Mouse (Mus musculus): ENCODE results near the gene Gpr3. TPM values are rescaled to one million over a fixed set of nuclear protein-coding genes. Genes with fewer than 3 reads are reported as not detected.

The Gpr3 gene
- total RNA-seq, 2 experiments from 2014 or later: not detected

DNA sequence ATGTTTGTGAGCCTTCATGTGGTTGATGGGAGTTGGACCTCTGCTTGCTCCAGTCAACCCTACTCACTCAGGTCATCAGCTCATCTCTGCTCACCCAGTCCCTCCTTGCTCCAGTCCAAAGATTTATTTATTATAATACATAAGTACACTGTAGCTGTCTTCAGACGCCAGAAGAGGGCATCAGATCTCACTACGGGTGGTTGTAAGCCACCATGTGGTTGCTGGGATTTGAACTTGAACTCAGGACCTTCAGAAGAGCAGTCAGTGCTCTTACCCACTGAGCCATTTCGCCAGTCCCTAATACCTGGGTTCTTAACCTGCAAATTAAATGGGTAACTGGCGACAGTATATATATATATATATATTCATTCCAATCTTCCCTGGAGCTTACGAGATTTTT lies 23.1 kb upstream of the Gpr3 start:
- intact Hi-C loops (cut with DNase I): no loop called here
- no peak for DNase-seq

DNA sequence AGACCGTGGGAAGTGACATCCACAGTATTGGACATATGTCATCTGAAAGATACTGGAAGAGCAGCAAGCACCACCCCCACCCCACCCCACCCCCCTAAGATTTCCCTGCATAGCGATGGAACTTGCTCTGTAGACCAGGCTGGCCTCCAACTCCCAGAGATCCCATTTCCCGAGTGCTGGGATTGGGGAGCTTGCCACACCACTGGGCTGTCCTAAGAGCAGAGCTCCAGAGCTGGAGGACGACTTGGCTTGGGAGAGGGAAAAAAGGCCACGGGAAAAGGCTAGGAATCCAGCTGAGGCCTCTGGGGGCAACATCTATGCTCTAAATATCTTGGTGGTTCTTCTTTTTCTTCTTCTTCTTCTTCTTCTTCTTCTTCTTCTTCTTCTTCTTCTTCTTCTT lies 22.4 kb upstream of the Gpr3 start:
- no peak for DNase-seq
- intact Hi-C loops (cut with DNase I): loop anchor here (5.0 kb wide), 1 partner anchor 63 kb away; no protein-coding TSS in a partner anchor

DNA sequence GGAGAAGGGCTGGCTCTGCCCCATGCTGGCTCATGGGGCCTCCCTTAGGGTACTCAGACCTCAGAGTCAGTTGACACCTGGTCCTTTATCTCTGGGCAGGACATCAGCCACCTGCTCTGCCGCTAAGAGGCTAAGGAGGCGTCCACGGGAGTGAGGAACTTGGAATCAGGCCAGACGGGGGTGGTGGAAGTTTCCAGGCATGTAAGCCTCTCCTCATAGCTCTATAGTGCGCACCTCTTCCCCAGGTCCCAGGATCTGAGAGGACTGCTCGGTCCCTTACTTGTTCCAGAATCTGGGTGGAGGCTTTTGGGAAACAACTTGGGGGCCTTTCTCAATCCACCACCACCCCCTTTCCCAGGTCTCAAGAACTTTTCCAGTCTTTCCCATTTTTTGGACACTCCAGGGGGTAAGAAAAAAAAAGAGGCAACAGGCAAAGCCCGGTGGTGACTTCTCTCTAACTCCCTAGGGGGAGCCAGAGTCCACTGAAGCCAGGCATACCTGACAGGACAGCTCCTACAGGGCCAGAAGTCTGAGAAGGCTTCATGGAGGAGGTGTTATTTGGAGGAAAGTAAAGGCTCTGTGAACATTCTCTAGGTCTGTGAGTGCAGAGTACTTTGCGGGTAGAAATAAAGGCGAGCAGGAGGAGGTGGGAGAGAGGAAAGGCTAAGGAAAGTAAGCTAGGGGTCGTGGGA lies 21.1 kb upstream of the Gpr3 start:
- intact Hi-C loops (cut with DNase I): loop anchor here (5.0 kb wide), 1 partner anchor 64 kb away; no protein-coding TSS in a partner anchor
- no peak for DNase-seq

DNA sequence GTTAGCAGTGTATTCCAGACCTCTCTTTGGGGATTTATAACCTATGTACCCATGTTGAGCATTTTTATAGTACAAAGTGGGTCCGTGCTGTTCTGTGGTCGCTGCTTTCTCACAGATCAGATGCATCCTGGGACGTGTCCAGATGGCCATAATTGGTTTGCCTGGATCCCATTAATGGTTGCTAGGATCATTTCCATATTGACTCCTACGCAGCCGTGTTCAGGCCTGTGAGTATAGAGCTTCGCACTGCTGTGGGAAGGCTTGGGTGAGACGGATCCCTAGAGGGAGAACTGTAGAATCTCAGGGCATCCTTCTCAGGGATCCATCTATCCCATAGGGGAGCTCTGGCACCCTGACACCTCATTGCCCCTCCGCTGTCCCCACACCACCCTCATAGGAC lies 17.2 kb upstream of the Gpr3 start:
- DNase-seq: no peak
- intact Hi-C loops (cut with DNase I): no loop called here

DNA sequence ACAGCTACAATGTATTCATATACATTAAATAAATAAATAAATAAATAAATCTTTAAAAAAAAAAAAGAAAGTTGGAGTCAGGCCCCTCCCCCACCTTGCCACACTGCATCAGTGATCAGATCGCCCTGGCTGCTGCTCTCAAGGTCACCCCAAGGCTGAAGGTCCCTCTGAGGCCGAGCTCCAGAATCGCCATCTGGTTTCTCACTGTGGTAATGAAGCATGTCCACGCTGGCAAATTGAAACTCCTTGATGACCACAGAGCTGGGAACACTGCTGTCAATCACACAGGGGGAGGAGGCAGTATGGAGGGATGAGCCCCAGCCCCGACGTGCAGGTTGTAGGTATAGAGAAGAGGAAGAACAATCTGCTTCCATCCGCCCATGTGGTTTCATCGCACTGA lies 15.3 kb upstream of the Gpr3 start:
- intact Hi-C loops (cut with DNase I): no loop called here
- no peak for DNase-seq

DNA sequence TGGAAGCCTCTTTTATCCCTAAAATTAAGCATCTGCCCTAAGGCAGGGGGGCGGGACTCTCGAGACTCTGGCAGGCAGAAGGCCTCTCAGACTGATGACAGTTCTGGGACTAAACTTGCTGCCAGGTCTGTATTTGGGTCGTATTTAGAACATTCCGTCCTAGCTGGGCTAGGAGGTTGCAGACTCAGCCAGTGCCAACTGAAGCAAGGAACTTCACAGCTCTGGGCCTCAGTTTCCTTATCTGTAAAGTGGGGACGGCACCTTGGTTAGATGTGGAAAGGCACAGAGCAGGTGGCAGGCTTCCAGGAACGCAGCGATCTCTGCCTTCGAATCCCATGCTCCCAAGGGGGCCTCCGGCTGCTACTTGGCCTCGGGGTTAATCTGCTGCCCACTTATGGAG lies 13.7 kb upstream of the Gpr3 start:
- intact Hi-C loops (cut with DNase I): no loop called here
- peak in 1 of 2 experiments; percentile 64 for DNase-seq

DNA sequence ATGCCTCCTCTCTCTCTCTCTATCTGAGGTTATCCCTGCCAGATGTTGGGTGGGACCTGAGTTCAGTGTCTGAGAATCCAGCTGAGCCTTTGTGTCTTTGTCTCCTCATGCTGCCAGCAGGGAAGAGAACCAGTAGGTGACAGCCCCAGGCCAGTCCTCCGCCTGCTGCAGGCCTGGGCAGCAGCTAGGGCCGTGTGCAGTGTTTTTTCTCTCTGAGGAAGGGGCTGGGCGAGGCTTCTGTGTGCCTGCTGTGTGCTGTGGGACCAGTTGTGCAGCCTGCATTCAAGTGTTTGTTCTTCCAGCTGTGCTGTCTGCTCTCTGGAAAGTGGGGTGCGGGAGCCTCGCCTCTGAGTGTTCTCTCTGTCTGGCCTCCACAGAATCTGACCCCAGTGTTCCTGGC lies 11.5 kb upstream of the Gpr3 start:
- intact Hi-C loops (cut with DNase I): loop anchor here (1.0 kb wide), 1 partner anchor 19 kb away; no protein-coding TSS in a partner anchor

DNA sequence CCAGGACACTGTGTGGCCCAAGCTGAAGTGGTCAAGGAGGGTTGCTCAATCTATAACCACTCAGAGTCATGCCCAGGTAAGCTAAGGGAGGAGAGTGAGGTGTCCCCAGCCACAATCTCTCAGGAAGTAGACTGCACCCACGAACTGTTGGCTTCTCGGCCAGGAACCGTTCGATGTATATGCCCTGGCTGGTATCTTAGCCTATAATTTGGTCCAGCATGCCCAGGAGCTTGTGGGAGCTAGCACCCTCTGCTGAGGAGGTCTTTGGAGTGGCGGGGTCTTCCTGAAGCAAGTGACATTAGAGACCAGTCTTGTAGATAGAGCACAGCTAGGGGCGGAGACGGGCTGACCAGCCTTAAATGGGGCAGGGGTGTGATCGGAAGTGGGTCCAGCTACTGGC lies 9.4 kb upstream of the Gpr3 start:
- intact Hi-C loops (cut with DNase I): no loop called here
- no peak for DNase-seq

More for the DNA sequence above, 11.5 kb upstream of the Gpr3 start:
- no peak for DNase-seq

DNA sequence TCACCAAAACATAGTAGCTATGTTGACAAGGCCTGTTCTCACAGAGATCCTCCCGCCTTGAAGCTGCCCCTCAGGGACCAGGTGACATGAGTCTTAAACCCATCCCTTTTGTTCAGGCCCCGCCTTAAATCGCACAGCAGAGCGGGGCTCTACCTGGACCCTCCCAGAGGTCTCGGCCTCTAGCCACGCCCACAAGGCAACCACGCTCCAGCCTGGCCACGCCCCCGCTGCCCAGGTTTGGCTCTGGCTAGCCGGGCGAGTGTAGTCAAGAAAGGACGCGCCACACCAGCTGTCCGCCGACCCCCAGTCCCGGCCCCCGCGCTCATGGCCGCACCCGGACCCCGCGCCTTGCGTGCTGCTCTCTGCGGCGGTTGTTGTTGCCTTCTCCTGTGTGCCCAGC lies 8.3 kb upstream of the Gpr3 start:
- intact Hi-C loops (cut with DNase I): no loop called here
- DNase-seq: no peak

DNA sequence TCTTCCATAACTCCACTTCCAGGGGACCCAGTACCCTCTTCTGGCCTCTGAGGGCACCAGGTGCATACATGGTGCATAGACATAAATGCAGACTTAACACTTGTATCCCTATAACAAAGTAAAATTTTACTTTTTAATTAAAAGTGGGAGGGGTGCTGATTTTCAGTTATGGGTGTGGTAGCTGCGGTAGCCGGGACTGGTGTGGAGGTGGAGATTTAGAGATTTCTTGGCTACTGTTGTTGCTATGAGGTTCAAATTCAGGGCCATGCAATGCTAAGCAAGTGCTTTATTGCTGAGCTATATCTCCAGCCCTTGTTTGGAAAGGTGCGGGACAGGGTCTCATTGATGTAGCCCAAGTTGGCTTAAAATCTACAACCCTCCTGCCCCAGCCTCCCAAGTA lies 6.4 kb upstream of the Gpr3 start:
- intact Hi-C loops (cut with DNase I): loop anchor here (10.0 kb wide), 1 partner anchor 274 kb away; no protein-coding TSS in a partner anchor
- no peak for DNase-seq

DNA sequence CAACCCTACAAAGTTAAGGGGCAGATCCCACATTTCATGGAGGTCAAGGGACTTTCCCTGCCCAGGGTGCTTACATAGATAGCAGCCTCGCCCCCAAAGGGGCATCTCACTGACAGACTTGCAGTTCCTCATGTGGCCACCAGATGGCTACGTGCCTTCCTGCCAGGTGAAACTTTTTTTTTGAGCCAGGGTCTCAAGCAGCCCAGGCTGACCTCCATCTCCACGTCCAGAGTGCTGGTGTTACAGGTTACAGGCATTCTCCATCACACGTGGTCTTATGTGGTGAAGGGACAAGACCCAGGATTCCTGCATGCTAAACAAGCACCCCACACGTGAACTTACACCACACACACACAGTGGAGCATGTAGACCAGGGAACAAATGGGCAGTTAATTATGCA lies 5.3 kb upstream of the Gpr3 start:
- DNase-seq: peak; percentile 48
- intact Hi-C loops (cut with DNase I): loop anchor here (1.0 to 10.0 kb wide), 2 partner anchors 80 to 273 kb away; no protein-coding TSS in a partner anchor

DNA sequence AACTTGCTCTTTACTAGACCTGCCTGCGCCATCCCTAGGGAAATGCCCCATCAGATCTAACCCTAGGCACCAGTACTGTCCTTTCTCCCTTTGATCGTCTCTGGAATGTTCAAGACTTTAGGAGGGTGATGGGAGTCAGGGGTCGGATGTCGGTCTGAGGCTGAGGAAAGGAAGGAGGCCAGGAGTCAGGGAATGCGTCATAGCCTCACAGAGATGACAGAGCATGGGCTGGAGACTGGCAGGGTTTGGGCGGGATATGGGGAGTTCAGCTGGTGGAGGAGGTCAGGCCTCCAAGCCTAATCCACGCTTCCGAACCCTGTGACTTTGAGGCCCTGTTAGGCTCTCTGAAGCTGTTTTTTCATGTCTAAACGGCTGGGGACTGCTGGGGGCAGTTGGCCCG lies 1.3 kb upstream of the Gpr3 start:
- no peak for DNase-seq
- intact Hi-C loops (cut with DNase I): loop anchor here (5.0 to 10.0 kb wide), 2 partner anchors 206 to 269 kb away; no protein-coding TSS in a partner anchor

DNA sequence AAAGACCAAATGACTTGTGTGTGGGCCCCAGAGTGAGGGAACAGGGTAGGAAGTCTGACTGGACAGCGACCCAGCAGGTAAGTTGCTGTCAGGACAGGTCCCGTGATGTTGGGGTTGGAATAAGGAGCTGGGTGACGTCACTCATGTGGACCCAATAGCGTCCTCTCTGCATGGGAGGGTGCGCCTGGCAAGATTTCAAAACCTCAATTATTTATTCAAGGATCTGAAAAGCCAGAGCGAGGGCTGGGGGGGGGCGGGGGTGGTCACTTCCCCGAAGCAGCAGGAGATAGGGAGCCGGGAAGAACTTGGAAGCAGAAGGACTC lies 893 bp upstream of the Gpr3 start:
- intact Hi-C loops (cut with DNase I): loop anchor here (5.0 to 10.0 kb wide), 2 partner anchors 206 to 268 kb away; no protein-coding TSS in a partner anchor
- DNase-seq: no peak

DNA sequence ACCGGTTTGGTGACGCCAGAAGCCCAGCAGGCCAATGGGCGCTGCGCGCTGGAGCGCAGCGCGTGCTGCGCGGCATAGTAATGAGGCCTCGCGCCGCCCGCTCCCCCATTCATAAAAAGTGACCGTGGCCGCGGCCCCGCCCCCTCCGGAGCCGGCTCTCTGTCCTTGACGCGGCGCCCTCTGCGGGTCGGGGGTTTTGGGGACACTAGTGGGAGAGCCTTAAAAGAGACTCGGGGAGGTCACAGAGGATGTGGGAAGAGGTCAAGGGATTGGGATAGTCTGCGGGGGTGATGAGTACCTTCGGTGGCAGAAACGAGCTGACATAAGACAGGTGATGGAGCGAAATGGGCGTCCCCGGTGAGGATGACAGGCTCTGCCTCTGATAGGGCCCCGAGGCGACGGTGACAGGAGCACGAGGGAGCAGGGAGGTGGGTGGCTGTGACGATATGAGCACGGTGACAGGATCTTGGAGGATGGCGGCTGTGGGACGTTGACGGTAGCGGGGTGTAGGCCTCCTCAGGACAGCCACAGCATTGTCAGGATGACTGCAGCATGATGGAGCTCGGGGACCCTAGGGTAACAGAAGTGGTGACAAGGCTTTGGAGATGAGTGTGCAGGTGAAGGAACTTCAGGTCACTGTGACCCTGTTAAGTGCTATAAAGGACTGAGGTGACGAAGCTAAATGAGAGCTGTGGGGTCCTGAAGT lies 379 bp upstream of the Gpr3 start:
- DNase-seq: peak; percentile 70 to 74
- intact Hi-C loops (cut with DNase I): loop anchor here (5.0 to 10.0 kb wide), 2 partner anchors 205 to 268 kb away; no protein-coding TSS in a partner anchor

DNA sequence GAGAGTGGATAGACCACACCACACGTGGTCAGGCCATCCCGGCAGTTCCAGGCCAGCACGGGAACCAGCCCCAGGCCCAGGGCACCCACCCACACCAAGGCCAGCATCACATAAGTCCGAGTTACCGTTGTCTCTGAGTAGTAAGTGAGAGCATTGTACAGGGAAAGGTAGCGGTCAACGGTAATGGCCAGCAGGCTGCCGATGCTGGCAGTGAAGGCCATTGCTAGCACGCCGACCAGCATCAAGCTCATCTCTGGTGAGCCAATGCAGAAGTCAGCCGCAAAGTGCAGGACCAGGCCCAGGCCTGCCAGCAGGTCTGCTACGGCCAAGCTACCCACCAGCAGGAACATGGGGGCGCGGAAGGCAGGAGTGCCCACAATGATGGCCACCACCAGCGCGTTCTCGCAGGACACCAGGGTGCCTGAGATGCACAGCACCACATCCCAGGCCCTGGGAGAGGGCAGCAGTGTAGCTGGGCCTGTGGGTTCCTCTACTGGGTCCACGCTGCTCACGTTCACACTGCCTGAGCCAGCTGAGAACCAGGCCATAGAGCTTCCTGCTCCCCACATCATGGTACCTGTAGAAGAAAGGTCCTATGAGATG lies 1.4 kb downstream of the Gpr3 start:
- intact Hi-C loops (cut with DNase I): loop anchor here (5.0 to 10.0 kb wide), 2 partner anchors 204 to 266 kb away; no protein-coding TSS in a partner anchor
- no peak for DNase-seq

DNA sequence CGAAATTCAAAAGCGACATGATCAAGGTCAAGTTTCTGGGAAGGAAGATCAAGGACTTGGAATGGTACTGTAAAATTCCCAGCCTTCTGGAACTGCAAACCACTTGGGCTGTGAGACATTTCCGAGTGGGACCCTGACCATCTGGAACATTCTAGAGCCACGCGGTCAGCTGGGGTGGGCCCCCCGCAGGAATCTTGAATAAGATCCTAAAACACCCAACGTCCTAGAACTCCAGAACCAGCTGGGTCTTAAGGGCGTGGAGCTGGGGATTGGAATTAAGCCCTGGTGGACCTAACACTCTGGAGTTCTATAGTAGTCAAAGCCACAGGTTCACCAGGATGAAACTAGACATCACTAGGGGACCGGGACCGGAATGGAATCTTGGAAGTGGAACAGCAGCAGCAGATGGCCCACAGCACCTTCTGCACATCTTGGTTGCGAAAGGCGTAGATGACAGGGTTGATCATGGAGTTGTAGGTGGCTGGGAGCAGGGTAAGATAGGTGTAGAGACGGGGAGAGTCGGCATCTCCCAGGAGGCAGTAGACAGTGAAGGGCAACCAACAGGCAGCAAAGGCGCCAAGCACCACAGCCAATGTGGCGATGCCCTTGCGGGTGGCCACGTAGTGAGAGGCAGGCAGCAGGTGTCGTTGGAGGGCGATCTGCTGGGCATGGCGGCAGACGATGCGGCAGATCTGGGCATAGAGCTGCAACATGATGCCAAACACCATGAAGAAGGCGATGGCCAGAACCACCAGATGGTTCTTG lies 2.1 kb downstream of the Gpr3 start:
- intact Hi-C loops (cut with DNase I): loop anchor here (5.0 to 10.0 kb wide), 2 partner anchors 203 to 265 kb away; no protein-coding TSS in a partner anchor
- DNase-seq: no peak

DNA sequence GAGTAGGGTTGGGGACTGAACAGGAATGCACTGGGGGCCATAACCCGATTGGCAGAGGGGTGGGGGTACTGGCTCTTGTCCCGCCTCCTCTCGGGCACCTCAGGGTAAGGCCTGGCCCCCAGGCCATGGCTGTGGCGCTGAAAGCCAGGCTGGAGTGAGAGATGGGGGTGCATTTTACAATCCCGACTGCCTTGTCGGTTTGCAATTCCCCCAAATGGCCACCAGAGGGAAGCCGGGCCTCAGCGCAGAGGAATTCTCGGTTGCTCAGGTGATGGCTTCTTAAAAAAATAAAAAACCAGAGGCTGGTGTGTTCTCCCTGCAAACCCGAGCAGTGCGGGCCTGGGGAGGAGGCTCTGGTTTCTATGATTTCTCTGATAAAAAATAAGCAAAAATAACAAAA lies 3.0 kb downstream of the Gpr3 start:
- intact Hi-C loops (cut with DNase I): no loop called here
- no peak for DNase-seq

DNA sequence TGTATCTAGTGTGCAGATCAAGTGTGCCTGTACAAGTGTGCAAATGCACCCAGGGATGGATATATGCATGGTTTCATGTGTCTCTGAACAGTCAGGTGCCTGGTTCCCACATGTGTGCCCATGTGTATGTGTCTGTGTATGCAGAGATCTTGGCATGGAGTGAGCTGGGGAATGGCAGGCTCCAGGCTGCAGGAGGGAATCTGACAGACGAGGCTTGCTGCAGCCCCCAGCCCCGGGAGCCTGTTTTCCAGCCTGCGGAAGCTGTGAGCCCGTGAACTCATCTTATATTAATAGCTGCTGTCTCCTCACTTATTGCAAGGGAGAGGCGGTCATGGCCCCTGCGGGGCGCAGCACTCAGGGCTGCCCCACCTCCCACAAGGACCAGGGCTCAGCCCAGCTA lies 8.0 kb downstream of the Gpr3 start:
- no peak for DNase-seq
- intact Hi-C loops (cut with DNase I): no loop called here

DNA sequence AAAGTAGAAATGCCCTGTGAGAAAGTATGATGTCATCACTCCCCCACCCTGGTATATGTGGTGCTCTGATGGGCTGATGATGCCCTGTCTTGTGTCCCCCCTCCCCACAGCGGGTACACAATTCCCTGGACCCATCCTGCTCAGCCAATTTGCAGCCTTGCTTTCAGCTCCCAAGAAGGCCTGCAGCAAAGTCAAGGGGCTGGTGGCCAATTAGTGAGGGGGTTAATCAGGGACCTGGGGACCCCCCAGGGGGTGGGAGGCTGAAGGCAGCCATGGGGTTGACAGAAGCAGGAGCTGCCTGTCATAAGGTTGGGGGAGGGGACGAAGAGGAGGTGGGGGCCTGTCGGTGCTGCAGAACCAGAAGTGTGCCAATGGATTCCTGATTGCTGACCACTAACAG lies 8.7 kb downstream of the Gpr3 start:
- no peak for DNase-seq
- intact Hi-C loops (cut with DNase I): no loop called here

DNA sequence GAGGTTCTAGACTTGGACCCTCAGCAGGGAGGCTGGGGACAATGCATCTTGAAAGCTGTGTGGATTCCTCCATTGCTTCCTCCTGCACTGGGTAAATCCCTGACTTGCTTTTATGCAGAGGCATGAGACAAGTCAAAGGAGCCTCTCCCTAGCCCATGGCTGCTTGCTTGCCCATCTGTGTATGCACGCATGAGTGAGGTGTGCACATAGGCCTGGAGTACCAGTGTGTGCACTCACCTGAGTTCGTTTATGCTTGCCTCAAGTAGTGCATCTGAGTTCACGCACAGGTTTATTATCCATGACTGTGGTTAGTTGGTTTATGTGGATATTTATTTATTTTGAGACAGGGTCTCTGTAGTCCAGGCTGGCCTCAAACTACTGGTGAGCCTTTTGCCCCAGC lies 10.1 kb downstream of the Gpr3 start:
- intact Hi-C loops (cut with DNase I): no loop called here
- DNase-seq: no peak
